Comparison of ENCODE assay signal across 17 mouse cellular contexts in genomic region chr2:77561941-77562340, GRCm38 (mm10).
DNase-seq lines count a peak whose midpoint lies in the region; TF ChIP-seq lines count a peak whose summit lies in the region.
"Had no signal": no experiment of that assay in that cellular context is flagged by ENCODE, and none has a peak within 500 bp of the region (broad histone marks: within the 10 kb centered on the region; RNA-seq: fewer than 3 reads in every experiment).

No protein-coding gene starts in this region.

- intact Hi-C loops in gastrocnemius, adult 2 months (cut with DNase I), result no loop called here
- intact Hi-C loops in gastrocnemius, postnatal 36 days (cut with DNase I), result no loop called here
- intact Hi-C loops in heart, postnatal 25 days (cut with DNase I), result no loop called here

- DNase-seq in adrenal gland, adult 2 months, result peak; percentile 9
- no peak for DNase-seq in adrenal gland, postnatal 36 days
- DNase-seq in gastrocnemius, adult 2 months, result no peak
- no peak for DNase-seq in gastrocnemius, postnatal 36 days
- DNase-seq in heart, adult 8-10 months (ENCODE audit: low spot score), result peak; percentile 11
- no peak for DNase-seq in heart, postnatal 25 days (ENCODE audit: low spot score)
- DNase-seq in retina, postnatal 1 day, result no peak
- DNase-seq: B cell, adult 2 months; cerebellum, adult 11-12 months; cerebellum, postnatal 10 days; gastrocnemius, postnatal 10 days; kidney, adult 11 months; kidney, adult 9 months had no signal

- no peak overlapping the region for H3K4me3 ChIP-seq in gastrocnemius, adult 2 months
- H3K4me3 ChIP-seq: embryonic facial prominence, embryonic 10.5 days; heart, embryonic 13.5 days; hindbrain, embryonic 13.5 days had no signal

- peak overlapping the region; percentile 12; the same call in 1 of the 2 replicates for H3K27ac ChIP-seq in gastrocnemius, adult 2 months
- H3K27ac ChIP-seq: embryonic facial prominence, embryonic 10.5 days; heart, embryonic 13.5 days; hindbrain, embryonic 13.5 days; hindbrain, postnatal 0 days had no signal

- TF ChIP-seq CTCF in gastrocnemius, adult 2 months (IDR thresholded peaks at IDR 0.05), result no peak

Comparison
In these comparisons a context has a peak if more than half of its experiments do, and no peak if none do; other contexts are left out.
1. DNase-seq: peak in adrenal gland, adult 2 months (single experiment) and heart, adult 8-10 months (single experiment); none in adrenal gland, postnatal 36 days (0 of 2), gastrocnemius, adult 2 months (single experiment), gastrocnemius, postnatal 36 days (0 of 2), heart, postnatal 25 days (single experiment) and retina, postnatal 1 day (single experiment).